Mouse (Mus musculus) left cerebral cortex, postnatal 4 days (tissue): Measurements from ENCODE around the gene Atpaf1. TPM values are rescaled to one million over a fixed set of nuclear protein-coding genes. Genes with fewer than 3 reads are reported as not detected.
A peak's percentile ranks its signal among the peaks of the same experiment; 100 is the strongest.

Source experiments
- DNase-seq: peaks from one replicate; pipeline ENCODE4 v3.0.0-alpha.2; 2022
- intact Hi-C: fragments of 180-260 bp; cut with DNase I; formaldehyde crosslinking; loops from one replicate; pipeline ENCODE4 v1.15.1; 2025
- total RNA-seq, 2 experiments: library from RNA; stranded (reverse); gene quantifications; 2 replicates each; pipeline ENCODE4 v1.2.3; 2021

Gene Atpaf1
- total RNA-seq, 2 experiments from 2014 or later, result 23.4 to 26.3 TPM

DNA sequence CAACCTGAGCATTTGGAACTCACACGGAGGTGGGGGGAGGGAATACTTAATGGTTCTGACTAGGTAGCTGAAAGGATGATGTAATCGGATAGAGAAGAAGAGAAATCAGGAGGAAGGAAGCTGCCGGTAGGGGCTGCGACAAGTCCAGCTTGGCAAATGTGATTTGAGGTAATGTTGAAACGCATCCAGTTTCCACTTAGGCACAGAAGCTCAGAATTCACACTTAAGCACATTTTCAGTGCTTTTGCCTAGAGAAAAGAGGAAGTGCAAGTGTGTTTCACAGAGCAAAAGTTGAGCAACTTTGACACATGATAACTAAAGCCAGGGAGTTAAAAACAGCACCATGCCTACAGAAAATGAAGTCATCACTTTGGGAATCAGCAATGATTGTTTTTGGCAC, 62.8 kb downstream of the Atpaf1 start:
- intact Hi-C loops, result no loop called here
- DNase-seq, result no peak

DNA sequence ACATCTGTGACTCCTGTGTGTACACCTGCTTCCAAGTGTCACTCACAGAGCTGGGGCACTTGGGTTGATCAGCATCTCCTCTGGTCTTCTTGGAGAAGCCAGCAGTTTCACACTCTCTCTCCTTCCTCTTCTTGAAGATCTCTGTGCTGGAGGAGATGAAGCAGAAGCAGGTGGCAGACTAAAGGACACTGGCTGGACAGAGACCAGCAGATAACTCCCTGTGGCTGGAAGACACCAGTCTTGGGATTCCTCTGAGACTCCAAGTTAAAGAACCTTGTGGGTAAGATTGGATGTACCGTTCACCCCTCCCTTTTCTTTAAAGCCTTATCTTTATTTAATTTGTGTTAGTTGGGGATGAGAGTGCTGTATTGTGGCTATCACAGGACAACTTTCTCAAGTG, 63.5 kb downstream of the Atpaf1 start:
- intact Hi-C loops, result no loop called here
- no peak for DNase-seq

DNA sequence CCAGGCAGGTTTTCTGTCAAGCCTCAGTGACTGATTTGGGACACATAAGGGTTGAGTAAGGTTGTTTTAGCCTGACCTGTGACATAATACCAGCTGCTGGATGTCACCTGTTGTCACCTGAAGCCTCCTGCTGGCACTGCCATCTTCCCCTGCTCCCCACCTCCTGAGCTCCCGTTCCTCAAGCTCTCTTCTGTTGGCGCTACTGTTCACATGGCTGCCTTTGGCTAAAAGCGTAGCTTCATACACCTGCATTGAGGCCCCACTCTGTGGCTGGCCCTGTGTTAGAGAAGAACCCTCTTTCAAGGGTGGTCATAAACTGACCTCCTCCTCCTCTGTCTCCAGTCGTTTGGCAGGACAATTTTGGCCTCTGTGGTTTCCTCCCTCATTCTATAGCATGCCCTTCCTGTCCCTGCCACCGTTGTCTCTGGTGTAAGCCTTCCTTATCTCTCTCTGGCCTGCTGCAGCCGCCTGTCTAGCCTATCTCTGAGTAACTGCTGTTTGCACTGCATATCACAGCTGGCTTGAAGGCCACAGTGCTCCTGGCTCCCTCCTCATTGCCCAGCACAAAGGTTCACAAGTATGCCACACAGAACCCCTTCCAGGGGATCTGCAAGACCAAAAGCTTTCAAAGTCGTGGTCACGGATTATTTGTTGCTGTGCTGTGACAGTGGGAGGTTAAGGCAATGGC, 64.5 kb downstream of the Atpaf1 start:
- intact Hi-C loops, result no loop called here
- DNase-seq, result no peak

DNA sequence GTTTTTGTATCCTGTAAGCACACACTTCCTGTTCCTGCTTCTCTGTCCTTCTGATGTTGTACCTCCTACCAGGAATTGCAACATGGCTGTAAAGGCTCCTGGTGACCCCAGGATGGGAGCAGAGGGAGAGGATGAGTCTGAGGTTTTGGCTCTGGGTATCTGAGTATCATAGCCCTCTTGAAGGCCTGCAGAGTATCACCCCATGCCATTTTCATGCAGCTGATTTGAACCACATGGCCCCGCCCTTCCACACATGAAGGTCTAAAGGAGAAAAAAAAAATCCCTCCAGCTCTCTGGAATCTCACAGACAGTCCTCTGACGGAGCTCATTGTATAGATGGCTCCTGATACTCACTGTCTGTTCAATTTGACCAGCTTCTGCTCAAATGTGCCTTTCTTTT, 65.5 kb downstream of the Atpaf1 start:
- intact Hi-C loops, result no loop called here
- DNase-seq, result no peak

DNA sequence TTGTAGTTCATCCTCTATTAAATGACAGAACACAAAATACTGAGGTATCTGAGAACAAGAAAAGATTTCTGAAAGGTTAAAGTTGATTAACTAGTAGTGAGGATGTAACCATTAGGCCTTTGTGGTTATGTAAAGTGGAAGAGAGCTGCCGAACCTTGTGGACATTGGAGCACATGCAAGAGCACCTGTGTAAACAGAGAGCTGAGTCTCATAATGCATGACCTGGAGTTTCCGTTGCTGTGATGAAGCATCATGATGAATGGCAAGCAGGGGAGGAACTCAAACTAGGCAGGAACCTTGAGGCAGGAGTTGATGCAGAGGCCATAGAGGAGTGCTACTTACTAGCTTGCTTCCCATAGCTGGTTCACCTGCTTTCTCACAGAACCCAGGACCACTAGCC, 66.0 kb downstream of the Atpaf1 start:
- DNase-seq, result no peak
- intact Hi-C loops, result no loop called here

DNA sequence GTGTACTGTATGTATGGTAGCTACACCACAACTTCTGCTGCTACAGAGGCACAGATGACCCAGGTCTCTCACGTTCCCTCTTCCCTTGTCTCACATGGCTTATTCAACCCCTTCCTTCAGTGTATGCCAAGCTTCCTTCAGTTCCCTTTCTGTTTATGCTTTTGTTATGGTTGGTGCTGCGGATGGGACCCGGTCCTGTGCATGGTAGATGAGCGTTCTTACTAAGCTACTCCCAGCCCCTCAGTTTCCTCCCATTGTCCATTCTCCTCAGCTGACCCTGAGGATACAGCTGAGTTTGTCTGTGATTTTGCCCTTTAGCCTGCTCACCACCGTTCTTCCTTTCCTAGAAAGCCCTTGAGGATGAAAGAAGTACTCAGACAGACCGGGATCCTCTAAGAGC, 67.0 kb downstream of the Atpaf1 start:
- intact Hi-C loops, result no loop called here
- no peak for DNase-seq

DNA sequence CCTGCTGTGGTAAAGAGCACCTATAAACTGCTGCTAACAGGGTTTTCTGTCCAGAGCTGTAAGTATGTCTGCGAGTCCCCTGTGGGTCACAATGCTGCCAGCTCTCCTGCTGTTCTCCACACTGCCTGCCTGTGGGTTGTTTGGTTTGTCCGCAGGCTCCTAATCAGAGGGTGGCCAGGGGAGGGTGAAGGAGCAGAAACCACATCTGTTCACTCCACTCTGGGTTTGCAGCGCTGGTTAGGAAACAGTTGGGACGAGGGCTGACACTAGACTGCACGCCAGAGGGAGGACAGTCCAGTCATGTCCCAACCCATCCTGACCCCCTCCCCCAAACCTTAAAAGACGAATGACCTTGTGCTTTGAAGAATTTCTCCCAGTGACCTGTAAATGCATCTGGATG, 70.5 kb downstream of the Atpaf1 start:
- intact Hi-C loops, result no loop called here
- DNase-seq, result peak; percentile 8

DNA sequence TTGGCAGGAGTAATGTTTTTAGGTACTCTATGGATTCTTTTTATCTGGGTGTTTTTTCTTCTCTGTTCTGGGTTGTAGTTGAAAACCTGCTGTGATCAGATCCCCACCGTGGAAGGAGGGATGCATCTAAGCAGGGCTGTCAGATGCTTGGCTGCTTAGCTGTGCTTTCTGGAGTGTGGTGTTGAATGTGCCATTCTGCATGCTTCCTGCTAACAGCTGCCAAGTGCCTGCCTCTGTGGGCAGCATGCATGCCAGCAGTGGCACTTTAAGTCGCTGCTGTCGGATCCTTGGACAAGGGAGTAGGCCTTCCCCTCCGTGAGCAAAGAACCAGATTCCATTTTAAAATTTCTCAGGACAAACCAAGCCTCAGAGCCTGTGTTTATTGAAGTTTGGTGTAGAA, 71.0 kb downstream of the Atpaf1 start:
- intact Hi-C loops, result no loop called here
- peak; percentile 40 for DNase-seq

DNA sequence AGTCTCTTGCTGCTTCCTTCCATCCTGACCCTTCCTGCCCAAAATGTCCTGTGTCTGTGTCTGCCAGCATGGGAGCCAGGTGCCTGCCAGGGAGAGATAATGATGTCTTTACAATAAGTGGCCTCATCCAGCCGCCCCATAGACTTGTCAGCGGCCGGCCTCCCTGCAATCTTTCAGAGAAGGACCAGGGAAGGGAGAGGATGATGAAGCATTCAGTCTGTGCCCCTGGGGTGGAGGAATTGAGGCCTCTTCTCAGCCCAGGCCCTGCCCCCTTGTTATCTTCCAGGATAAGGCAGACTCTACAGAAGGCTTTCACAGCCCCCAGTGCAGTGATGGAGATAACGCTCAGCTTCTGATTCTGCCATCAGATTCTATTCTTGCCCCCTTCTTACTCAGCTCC, 71.7 kb downstream of the Atpaf1 start:
- DNase-seq, result no peak
- intact Hi-C loops, result no loop called here

DNA sequence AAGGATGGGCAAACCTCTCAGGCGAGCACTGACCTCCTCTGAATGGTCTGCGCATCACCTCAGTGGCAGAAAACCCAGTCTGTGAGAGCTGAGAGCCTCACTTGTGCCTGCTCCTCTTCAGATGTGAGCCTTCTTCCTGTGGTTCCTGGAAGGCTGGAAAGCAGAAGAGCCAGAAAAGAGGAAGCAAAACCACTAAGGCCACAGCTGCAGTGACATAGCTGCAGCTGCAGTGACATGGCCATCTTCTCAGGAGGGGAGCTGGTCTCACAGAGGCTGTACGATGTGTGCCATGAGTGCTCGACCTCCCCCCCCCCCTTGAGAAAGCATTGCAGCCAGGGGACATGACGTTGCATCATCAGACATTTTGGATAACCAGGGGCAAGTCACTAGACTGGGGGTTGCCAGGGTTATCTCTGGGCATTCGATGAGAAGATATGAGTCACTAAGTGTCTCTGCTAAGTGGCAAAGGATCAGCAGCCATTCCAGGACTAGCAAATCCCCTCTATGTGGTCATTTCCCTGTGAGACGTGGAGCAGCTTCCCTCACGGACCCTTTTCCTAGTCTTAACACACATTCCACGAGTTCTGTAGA, 72.8 kb downstream of the Atpaf1 start:
- intact Hi-C loops, result no loop called here
- DNase-seq, result no peak

DNA sequence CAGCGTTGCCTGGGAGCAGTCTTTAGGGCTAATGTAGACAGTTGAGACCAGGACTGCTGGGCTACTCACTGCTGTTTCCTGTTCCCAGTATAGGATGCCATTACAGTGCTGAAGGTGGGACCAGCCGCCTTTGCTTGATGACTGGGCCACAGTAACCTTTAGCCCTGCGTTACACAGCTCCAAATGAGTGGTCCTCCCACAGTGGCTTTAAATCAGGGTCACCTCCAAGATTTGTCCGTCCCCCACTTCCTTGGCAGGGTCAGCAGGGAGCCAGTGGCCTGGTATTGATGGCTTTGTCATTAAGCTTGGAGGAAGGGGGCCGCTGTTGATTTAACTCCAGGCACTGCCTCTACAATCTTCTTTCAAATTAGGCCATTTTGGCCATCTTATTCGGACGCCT, 78.7 kb downstream of the Atpaf1 start:
- intact Hi-C loops, result no loop called here
- no peak for DNase-seq

DNA sequence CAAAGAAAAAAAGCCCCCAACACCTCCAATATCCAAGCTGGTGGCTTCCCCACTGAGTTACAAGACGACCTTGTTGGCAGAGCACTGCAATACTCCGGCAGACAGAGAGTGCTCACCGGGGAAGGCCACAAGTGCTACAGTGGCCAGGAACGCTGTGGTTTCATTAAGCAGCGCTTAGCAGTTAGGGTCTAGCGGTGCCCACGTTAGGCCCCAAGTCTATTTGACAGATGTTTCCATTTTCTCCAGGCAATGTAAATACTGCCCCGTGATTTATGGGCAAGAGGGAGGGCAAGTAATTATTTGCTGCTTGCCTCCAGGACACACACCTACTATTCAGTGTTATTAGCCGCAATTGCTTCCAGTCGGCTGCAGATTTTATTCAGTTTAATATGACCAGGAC, 79.3 kb downstream of the Atpaf1 start:
- intact Hi-C loops, result no loop called here

More for the DNA sequence above, 79.3 kb downstream of the Atpaf1 start:
- no peak for DNase-seq

Other genes starting within 250 kb of the Atpaf1 start
- not detected for gene Cyp4a31, start 221.2 kb upstream of the Atpaf1 start, total RNA-seq
- not detected for gene Cyp4a32, start 183.8 kb upstream of the Atpaf1 start, total RNA-seq
- 1 to 10 TPM; 3.7 to 4.3 TPM for gene Cyp4b1, start 137.1 kb upstream of the Atpaf1 start, total RNA-seq
- gene Efcab14, start 47.1 kb upstream of the Atpaf1 start, total RNA-seq, result 10 to 100 TPM; 20.7 to 22.7 TPM
- under 1 TPM in 1 of 2 experiments, not detected in 1; 0.66 TPM for gene Tex38, start 3.8 kb upstream of the Atpaf1 start, total RNA-seq
- 1 to 10 TPM; 3.9 TPM for gene Mob3c, start 43.3 kb downstream of the Atpaf1 start, total RNA-seq
- 10 to 100 TPM; 28.8 to 29.8 TPM for gene Mknk1, start 54.4 kb downstream of the Atpaf1 start, total RNA-seq
- gene Kncn, start 99.6 kb downstream of the Atpaf1 start, total RNA-seq, result under 1 TPM in 1 of 2 experiments, not detected in 1; 0.32 TPM
- under 1 TPM; 0.24 to 0.36 TPM for gene 6430628N08Rik, start 105.9 kb downstream of the Atpaf1 start, total RNA-seq
- under 1 TPM; 0.10 to 0.38 TPM for gene Dmbx1, start 155.1 kb downstream of the Atpaf1 start, total RNA-seq
- gene Faah, start 233.1 kb downstream of the Atpaf1 start, total RNA-seq, result 10 to 100 TPM; 45.8 to 53.7 TPM